Mouse (Mus musculus) MEL (cell line): ENCODE data around the gene Klk1b8.

Source experiments
- CTCF ChIP-seq, 3 experiments: IDR thresholded peaks in 2 of 3; conservative IDR thresholded peaks in 1 of 3; 2 replicates each; pipeline ENCODE4 v1.5.1; 2011 to 2012; ENCODE audit warnings: low read length in 3 of 3, low read depth in 2 of 3, mild to moderate bottlenecking in 2 of 3, improper control_type of control experiment in 1 of 3, inconsistent platforms in 1 of 3, mixed read lengths in 1 of 3, moderate library complexity in 1 of 3; ENCODE audit not compliant: control insufficient read depth in 1 of 3, insufficient read depth in 1 of 3, poor library complexity in 1 of 3, severe bottlenecking in 1 of 3
- EP300 ChIP-seq, 2 experiments: IDR thresholded peaks; 2 replicates each; pipeline ENCODE4 v1.6.1; 2011; ENCODE audit warnings: improper control_type of control experiment in 2 of 2, low read length in 2 of 2, low read depth in 1 of 2, mild to moderate bottlenecking in 1 of 2
- GABPA ChIP-seq: IDR thresholded peaks from 2 replicates; pipeline ENCODE4 v1.6.1; 2012; ENCODE audit warnings: low read depth, mild to moderate bottlenecking, inconsistent platforms, low read length, improper control_type of control experiment, moderate library complexity
- NRF1 ChIP-seq: IDR thresholded peaks from 2 replicates; pipeline ENCODE4 v1.6.1; 2014; ENCODE audit warnings: low read depth, mild to moderate bottlenecking, inconsistent platforms, low read length, improper control_type of control experiment, moderate library complexity; ENCODE audit not compliant: poor library complexity, insufficient read depth, severe bottlenecking
- POLR2A ChIP-seq, 2 experiments: IDR thresholded peaks; 2 replicates each; pipeline ENCODE4 v1.6.1; 2011 to 2012; ENCODE audit warnings: low read length in 2 of 2, mild to moderate bottlenecking in 2 of 2, control low read depth in 1 of 2, improper control_type of control experiment in 1 of 2, low read depth in 1 of 2, moderate library complexity in 1 of 2; ENCODE audit not compliant: control insufficient read depth in 1 of 2, insufficient read depth in 1 of 2, poor library complexity in 1 of 2
- POLR2AphosphoS2 ChIP-seq: IDR thresholded peaks from 2 replicates; pipeline ENCODE4 v1.6.1; 2011; ENCODE audit warnings: low read length, improper control_type of control experiment
- POLR2AphosphoS5 ChIP-seq: IDR thresholded peaks from 2 replicates; pipeline ENCODE4 v1.6.1; 2012; ENCODE audit warnings: low read depth, borderline replicate concordance, mild to moderate bottlenecking, inconsistent platforms, low read length, moderate library complexity, mixed read lengths
- RAD21 ChIP-seq: IDR thresholded peaks from 2 replicates; pipeline ENCODE4 v1.6.1; 2011; ENCODE audit warnings: mild to moderate bottlenecking, low read depth, low read length, improper control_type of control experiment
- ZNF384 ChIP-seq: IDR thresholded peaks from 2 replicates; pipeline ENCODE4 v1.6.1; 2012; ENCODE audit warnings: low read depth, mild to moderate bottlenecking, inconsistent platforms, low read length, improper control_type of control experiment

- TF ChIP-seq ZNF384: no peak
- no peak for TF ChIP-seq RAD21
- no peak for TF ChIP-seq POLR2A (IDR thresholded peaks at IDR 0.05; ENCODE audit: control insufficient read depth in 1 of 2, insufficient read depth in 1 of 2, low read depth in 1 of 2, low read length in 2 of 2, poor library complexity in 1 of 2)
- no peak for TF ChIP-seq EP300 (IDR thresholded peaks at IDR 0.05; ENCODE audit: low read depth in 1 of 2, low read length in 2 of 2)
- no peak for TF ChIP-seq CTCF (IDR thresholded peaks at IDR 0.05 in 2 of 3, conservative IDR thresholded peaks at IDR 0.05 in 1 of 3; ENCODE audit: control insufficient read depth in 1 of 3, insufficient read depth in 1 of 3, low read depth in 2 of 3, low read length in 3 of 3, poor library complexity in 1 of 3, severe bottlenecking in 1 of 3)
- TF ChIP-seq NRF1: no peak
- no peak for TF ChIP-seq GABPA
- no peak for TF ChIP-seq POLR2AphosphoS2
- TF ChIP-seq POLR2AphosphoS5: no peak
Observed at GRCm38 (mm10) chr7:43985657-43986056, 35.2 kb downstream of the Klk1b8 start.
